Mouse (Mus musculus): ENCODE measurements around the gene Slc35f2. TPM values are rescaled to one million over a fixed set of nuclear protein-coding genes. Genes with fewer than 3 reads are reported as not detected.

Slc35f2 gene
- polyA plus RNA-seq, 1 experiment from 2014 or later = 6.4 TPM

Other genes with a start within 250 kb of the Slc35f2 start
- gene Atm, start 234.8 kb upstream of the Slc35f2 start, polyA plus RNA-seq (2015; fragmentation: Nextera tagmentation; extraction: Ambion mirVana) = 11.6 TPM in 2 replicates
- gene Npat, start 234.5 kb upstream of the Slc35f2 start, polyA plus RNA-seq (2015; fragmentation: Nextera tagmentation; extraction: Ambion mirVana) = 16.1 and 17.4 TPM in 2 replicates
- 146 and 150 TPM in 2 replicates for gene Acat1, start 161.2 kb upstream of the Slc35f2 start, polyA plus RNA-seq (2015; fragmentation: Nextera tagmentation; extraction: Ambion mirVana)
- 30.9 and 33.1 TPM in 2 replicates for gene Cul5, start 101.5 kb upstream of the Slc35f2 start, polyA plus RNA-seq (2015; fragmentation: Nextera tagmentation; extraction: Ambion mirVana)
- gene Rab39, start 65.3 kb upstream of the Slc35f2 start, polyA plus RNA-seq (2015; fragmentation: Nextera tagmentation; extraction: Ambion mirVana) = 0.33 and 0.65 TPM in 2 replicates
- 72.5 and 86.0 TPM in 2 replicates for gene Sln, start 78.6 kb downstream of the Slc35f2 start, polyA plus RNA-seq (2015; fragmentation: Nextera tagmentation; extraction: Ambion mirVana)
- 4.5 and 4.7 TPM in 2 replicates for gene Elmod1, start 203.8 kb downstream of the Slc35f2 start, polyA plus RNA-seq (2015; fragmentation: Nextera tagmentation; extraction: Ambion mirVana)